Mouse (Mus musculus): ENCODE data around the gene Mief1. TPM values are rescaled to one million over a fixed set of nuclear protein-coding genes. Genes with fewer than 3 reads are reported as not detected.

Gene Mief1
- polyA plus RNA-seq, 1 experiment from 2014 or later = 42.1 TPM

GRCm38 (mm10) chr15:80215716-80216479, 17.9 kb upstream of the Mief1 start:
- Histone ChIP-seq H3K4me3 (no peak overlapping the region), H3K27ac (no peak overlapping the region), H3K27me3 (replicated peaks) (no peaks in the 10 kb centered on the region), H3K4me1 (no peaks in the 10 kb centered on the region), H3K9ac (no peak overlapping the region), H3K9me3 (no peaks in the 10 kb centered on the region), H3K36me3 (peaks cover 26% of the 10 kb centered on the region), H3K4me2 (replicated peaks) (no peak overlapping the region)
- 21% methylated on average over 10 of the region's 10 CpGs for WGBS
- ATAC-seq (ENCODE audit: low FRiP score, low read depth) = no peak

- peaks cover 20% of the 10 kb centered on the region for H3K36me3 ChIP-seq
- H3K4me1 ChIP-seq = no peaks in the 10 kb centered on the region
- 67% methylated on average over 9 of the region's 9 CpGs for WGBS
- ATAC-seq (ENCODE audit: low FRiP score, low read depth) = no peak
- no peaks in the 10 kb centered on the region for H3K9me3 ChIP-seq
- H3K9ac ChIP-seq = no peak overlapping the region
- H3K27me3 ChIP-seq (replicated peaks) = no peaks in the 10 kb centered on the region
- no peak overlapping the region for H3K4me2 ChIP-seq (replicated peaks)
- no peak overlapping the region for H3K27ac ChIP-seq
- H3K4me3 ChIP-seq = no peak overlapping the region
These were observed 17.4 kb upstream of the Mief1 start for GRCm38 (mm10) chr15:80216480-80216820.

- Histone ChIP-seq H3K9me3 (no peaks in the 10 kb centered on the region), H3K9ac (no peak overlapping the region), H3K27me3 (replicated peaks) (no peaks in the 10 kb centered on the region), H3K36me3 (peaks cover 10% of the 10 kb centered on the region), H3K4me3 (no peak overlapping the region), H3K4me2 (replicated peaks) (no peak overlapping the region), H3K4me1 (no peaks in the 10 kb centered on the region), H3K27ac (no peak overlapping the region)
- ATAC-seq (ENCODE audit: low FRiP score, low read depth) = no peak
- WGBS = 93% methylated on average over 10 of the region's 10 CpGs
These were observed 16.3 kb upstream of the Mief1 start for GRCm38 (mm10) chr15:80217476-80217875.

GRCm38 (mm10) chr15:80219211-80219610, 14.6 kb upstream of the Mief1 start:
- Histone ChIP-seq H3K27me3 (replicated peaks) (no peaks in the 10 kb centered on the region), H3K4me3 (no peak overlapping the region), H3K36me3 (no peaks in the 10 kb centered on the region), H3K9me3 (no peaks in the 10 kb centered on the region), H3K9ac (no peak overlapping the region), H3K4me2 (replicated peaks) (0 out of 2 replicates have a peak overlapping the region, but pooled peaks have one; percentile 25), H3K4me1 (no peaks in the 10 kb centered on the region), H3K27ac (no peak overlapping the region)
- ATAC-seq (ENCODE audit: low FRiP score, low read depth) = no peak
- WGBS = 65% methylated on average over 14 of the region's 14 CpGs

GRCm38 (mm10) chr15:80219705-80220657, 13.8 kb upstream of the Mief1 start:
- WGBS = 74% methylated on average over 4 of the region's 4 CpGs
- no peaks in the 10 kb centered on the region for H3K27me3 ChIP-seq (replicated peaks)
- H3K36me3 ChIP-seq = no peaks in the 10 kb centered on the region
- ATAC-seq (ENCODE audit: low FRiP score, low read depth) = no peak
- no peaks in the 10 kb centered on the region for H3K9me3 ChIP-seq
- H3K4me1 ChIP-seq = no peaks in the 10 kb centered on the region
- H3K4me2 ChIP-seq (replicated peaks) = 0 out of 2 replicates have a peak overlapping the region, but pooled peaks have one; percentile 25
- H3K27ac ChIP-seq = no peak overlapping the region
- no peak overlapping the region for H3K4me3 ChIP-seq
- H3K9ac ChIP-seq = no peak overlapping the region

- no peak for ATAC-seq (ENCODE audit: low FRiP score, low read depth)
- WGBS = 74% methylated on average over 8 of the region's 8 CpGs
- Histone ChIP-seq H3K4me2 (replicated peaks) (no peak overlapping the region), H3K27ac (no peak overlapping the region), H3K27me3 (replicated peaks) (no peaks in the 10 kb centered on the region), H3K9me3 (no peaks in the 10 kb centered on the region), H3K9ac (no peak overlapping the region), H3K4me1 (no peaks in the 10 kb centered on the region), H3K4me3 (no peak overlapping the region), H3K36me3 (no peaks in the 10 kb centered on the region)
These were observed 12.8 kb upstream of the Mief1 start for GRCm38 (mm10) chr15:80221031-80221430.

GRCm38 (mm10) chr15:80223751-80224150, 10.1 kb upstream of the Mief1 start:
- H3K4me3 ChIP-seq = no peak overlapping the region
- WGBS = 91% methylated on average over 7 of the region's 7 CpGs
- no peaks in the 10 kb centered on the region for H3K36me3 ChIP-seq
- no peaks in the 10 kb centered on the region for H3K9me3 ChIP-seq
- H3K4me2 ChIP-seq (replicated peaks) = no peak overlapping the region
- no peak overlapping the region for H3K27ac ChIP-seq
- no peaks in the 10 kb centered on the region for H3K4me1 ChIP-seq
- H3K27me3 ChIP-seq (replicated peaks) = no peaks in the 10 kb centered on the region
- H3K9ac ChIP-seq = no peak overlapping the region
- ATAC-seq (ENCODE audit: low FRiP score, low read depth) = no peak

- no peak overlapping the region for H3K9ac ChIP-seq
These were observed 8.6 kb upstream of the Mief1 start for GRCm38 (mm10) chr15:80225208-80225607.

GRCm38 (mm10) chr15:80225796-80226195, 8.0 kb upstream of the Mief1 start:
- Histone ChIP-seq H3K4me2 (replicated peaks) (no peak overlapping the region), H3K9ac (no peak overlapping the region), H3K4me1 (no peaks in the 10 kb centered on the region), H3K36me3 (no peaks in the 10 kb centered on the region), H3K27ac (no peak overlapping the region), H3K4me3 (no peak overlapping the region), H3K27me3 (replicated peaks) (no peaks in the 10 kb centered on the region), H3K9me3 (no peaks in the 10 kb centered on the region)
- WGBS = 51% methylated on average over 2 of the region's 2 CpGs
- no peak for ATAC-seq (ENCODE audit: low FRiP score, low read depth)

More at GRCm38 (mm10) chr15:80225208-80225607, 8.6 kb upstream of the Mief1 start:
- WGBS = 22% methylated on average over 9 of the region's 9 CpGs
- Histone ChIP-seq H3K4me3 (no peak overlapping the region), H3K4me1 (no peaks in the 10 kb centered on the region), H3K4me2 (replicated peaks) (no peak overlapping the region), H3K27ac (no peak overlapping the region), H3K9me3 (no peaks in the 10 kb centered on the region), H3K36me3 (no peaks in the 10 kb centered on the region), H3K27me3 (replicated peaks) (no peaks in the 10 kb centered on the region)
- ATAC-seq (ENCODE audit: low FRiP score, low read depth) = no peak

- no peak overlapping the region for H3K4me3 ChIP-seq
- H3K27me3 ChIP-seq (replicated peaks) = no peaks in the 10 kb centered on the region
- WGBS = 65% methylated on average over 17 of the region's 17 CpGs
- no peak for ATAC-seq (ENCODE audit: low FRiP score, low read depth)
- H3K9ac ChIP-seq = no peak overlapping the region
- no peaks in the 10 kb centered on the region for H3K4me1 ChIP-seq
- no peak overlapping the region for H3K27ac ChIP-seq
- no peaks in the 10 kb centered on the region for H3K9me3 ChIP-seq
- no peaks in the 10 kb centered on the region for H3K36me3 ChIP-seq
- H3K4me2 ChIP-seq (replicated peaks) = no peak overlapping the region
These were observed 5.6 kb upstream of the Mief1 start for GRCm38 (mm10) chr15:80228071-80228800.

GRCm38 (mm10) chr15:80232331-80232730, 1.5 kb upstream of the Mief1 start:
- peaks cover 18% of the 10 kb centered on the region for H3K36me3 ChIP-seq
- no peak overlapping the region for H3K27ac ChIP-seq
- H3K27me3 ChIP-seq (replicated peaks) = no peaks in the 10 kb centered on the region
- H3K4me3 ChIP-seq = no peak overlapping the region
- 43% methylated on average over 2 of the region's 2 CpGs for WGBS
- H3K4me1 ChIP-seq = peaks cover 11% of the 10 kb centered on the region
- no peak overlapping the region for H3K9ac ChIP-seq
- ATAC-seq (ENCODE audit: low FRiP score, low read depth) = no peak
- no peak overlapping the region for H3K4me2 ChIP-seq (replicated peaks)
- no peaks in the 10 kb centered on the region for H3K9me3 ChIP-seq

GRCm38 (mm10) chr15:80233053-80233452, 765 bp upstream of the Mief1 start:
- peak; percentile 5; the same call in 1 of the 2 replicates for ATAC-seq (ENCODE audit: low FRiP score, low read depth)
- no peaks in the 10 kb centered on the region for H3K9me3 ChIP-seq
- WGBS = 69% methylated on average over 4 of the region's 4 CpGs
- H3K4me3 ChIP-seq = no peak overlapping the region
- H3K4me1 ChIP-seq = peaks cover 11% of the 10 kb centered on the region
- H3K9ac ChIP-seq = no peak overlapping the region
- H3K36me3 ChIP-seq = peaks cover 22% of the 10 kb centered on the region
- peak overlapping the region; percentile 86 for H3K4me2 ChIP-seq (replicated peaks)
- H3K27ac ChIP-seq = 0 out of 2 replicates have a peak overlapping the region, but pooled peaks have one; percentile 1
- no peaks in the 10 kb centered on the region for H3K27me3 ChIP-seq (replicated peaks)

All from neural tube, embryonic 12.5 days (tissue).